Mouse (Mus musculus): ENCODE measurements around the gene Tcf20.
"Not testable (repeated sequence)": the region's sequence is repeated elsewhere in the genome, so short reads cannot be mapped to it uniquely, and the experiment has no call there.

Tcf20 gene

GRCm38 (mm10) chr15:82902521-82902920, 85.2 kb downstream of the Tcf20 start:
- in situ Hi-C loops (cut with MboI, MseI): no loop called here

- in situ Hi-C loops (cut with MboI, MseI): no loop called here
Observed at GRCm38 (mm10) chr15:82901306-82901705, 86.4 kb downstream of the Tcf20 start.

- in situ Hi-C loops (cut with MboI, MseI): no loop called here
Observed at GRCm38 (mm10) chr15:82900331-82900730, 87.3 kb downstream of the Tcf20 start.

- in situ Hi-C loops (cut with MboI, MseI): loop anchor here in 1 of 2 experiments (10.0 kb wide), 1 partner anchor 555 kb away; no protein-coding TSS in a partner anchor
Observed at GRCm38 (mm10) chr15:82899676-82900301, 87.9 kb downstream of the Tcf20 start.

GRCm38 (mm10) chr15:82898740-82899675, 88.7 kb downstream of the Tcf20 start:
- in situ Hi-C loops (cut with MboI, MseI): loop anchor here in 1 of 2 experiments (10.0 kb wide), 1 partner anchor 554 kb away; no protein-coding TSS in a partner anchor

GRCm38 (mm10) chr15:82898141-82898739, 89.4 kb downstream of the Tcf20 start:
- in situ Hi-C loops (cut with MboI, MseI): loop anchor here in 1 of 2 experiments (10.0 kb wide), 1 partner anchor 553 kb away; no protein-coding TSS in a partner anchor

GRCm38 (mm10) chr15:82896336-82896735, 91.3 kb downstream of the Tcf20 start:
- in situ Hi-C loops (cut with MboI, MseI): loop anchor here in 1 of 2 experiments (10.0 kb wide), 1 partner anchor 552 kb away; no protein-coding TSS in a partner anchor

GRCm38 (mm10) chr15:82890470-82890869, 97.2 kb downstream of the Tcf20 start:
- in situ Hi-C loops (cut with MboI, MseI): loop anchor here in 1 of 2 experiments (10.0 kb wide), 1 partner anchor 546 kb away; no protein-coding TSS in a partner anchor

GRCm38 (mm10) chr15:82889426-82889825, 98.2 kb downstream of the Tcf20 start:
- in situ Hi-C loops (cut with MboI, MseI): no loop called here

GRCm38 (mm10) chr15:82888466-82888865, 99.2 kb downstream of the Tcf20 start:
- in situ Hi-C loops (cut with MboI, MseI): no loop called here

- in situ Hi-C loops (cut with MboI, MseI): loop anchor here in 1 of 2 experiments (10.0 kb wide), 1 partner anchor 1687 kb away; no protein-coding TSS in a partner anchor
Observed at GRCm38 (mm10) chr15:82877309-82877708, 110.4 kb downstream of the Tcf20 start.

- in situ Hi-C loops (cut with MboI, MseI): loop anchor here in 1 of 2 experiments (10.0 kb wide), 1 partner anchor 1688 kb away; no protein-coding TSS in a partner anchor
Observed at GRCm38 (mm10) chr15:82876863-82877262, 110.8 kb downstream of the Tcf20 start.

- in situ Hi-C loops (cut with MboI, MseI): loop anchor here in 1 of 2 experiments (10.0 kb wide), 1 partner anchor 1693 kb away; no protein-coding TSS in a partner anchor
Observed at GRCm38 (mm10) chr15:82872037-82872436, 115.6 kb downstream of the Tcf20 start.

GRCm38 (mm10) chr15:82866286-82866685, 121.4 kb downstream of the Tcf20 start:
- in situ Hi-C loops (cut with MboI, MseI): not testable (repeated sequence)

GRCm38 (mm10) chr15:82863674-82864073, 124.0 kb downstream of the Tcf20 start:
- in situ Hi-C loops (cut with MboI, MseI): no loop called here

- in situ Hi-C loops (cut with MboI, MseI): loop anchor here in 1 of 2 experiments (10.0 kb wide), 1 partner anchor 1622 kb away; the partner anchor contains the start of gene Mchr1
Observed at GRCm38 (mm10) chr15:82856652-82857378, 130.9 kb downstream of the Tcf20 start.

GRCm38 (mm10) chr15:82856065-82856464, 131.6 kb downstream of the Tcf20 start:
- in situ Hi-C loops (cut with MboI, MseI): loop anchor here in 1 of 2 experiments (10.0 kb wide), 1 partner anchor 1621 kb away; the partner anchor contains the start of gene Mchr1

- in situ Hi-C loops (cut with MboI, MseI): no loop called here
Observed at GRCm38 (mm10) chr15:82839146-82839545, 148.5 kb downstream of the Tcf20 start.

- in situ Hi-C loops (cut with MboI, MseI): no loop called here
Observed at GRCm38 (mm10) chr15:82829917-82830316, 157.8 kb downstream of the Tcf20 start.

GRCm38 (mm10) chr15:82825866-82826265, 161.8 kb downstream of the Tcf20 start:
- in situ Hi-C loops (cut with MboI, MseI): no loop called here

- in situ Hi-C loops (cut with MboI, MseI): no loop called here
Observed at GRCm38 (mm10) chr15:82822347-82822746, 165.3 kb downstream of the Tcf20 start.
